Mouse (Mus musculus): Measurements from ENCODE around the gene Gprc5b.

The Gprc5b gene

GRCm38 (mm10) chr7:118948677-118949282 lies 46.2 kb downstream of the Gprc5b start:
- no peak for DNase-seq

DNA sequence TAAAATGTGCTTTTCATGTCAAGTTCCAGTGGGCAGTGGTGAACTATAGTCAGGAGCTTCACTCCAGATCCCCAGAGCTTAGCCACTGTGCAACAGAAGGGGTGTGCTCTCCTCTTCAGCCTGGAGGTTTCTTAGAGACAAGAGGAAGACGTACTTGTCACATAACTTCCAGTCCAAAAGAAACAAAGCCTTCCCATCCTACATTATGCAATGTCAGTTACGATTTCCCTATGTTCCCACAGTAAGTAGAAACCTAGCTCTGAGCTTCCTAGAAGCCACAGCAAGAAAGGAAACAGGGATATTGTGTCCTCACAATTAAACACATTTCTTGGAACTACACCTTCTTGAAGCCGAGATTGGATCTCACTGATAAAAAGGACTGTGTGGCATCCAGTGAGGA lies 47.8 kb downstream of the Gprc5b start:
- DNase-seq, result no peak

- DNase-seq, result no peak
Observed at GRCm38 (mm10) chr7:118944884-118945283, 50.1 kb downstream of the Gprc5b start.

DNA sequence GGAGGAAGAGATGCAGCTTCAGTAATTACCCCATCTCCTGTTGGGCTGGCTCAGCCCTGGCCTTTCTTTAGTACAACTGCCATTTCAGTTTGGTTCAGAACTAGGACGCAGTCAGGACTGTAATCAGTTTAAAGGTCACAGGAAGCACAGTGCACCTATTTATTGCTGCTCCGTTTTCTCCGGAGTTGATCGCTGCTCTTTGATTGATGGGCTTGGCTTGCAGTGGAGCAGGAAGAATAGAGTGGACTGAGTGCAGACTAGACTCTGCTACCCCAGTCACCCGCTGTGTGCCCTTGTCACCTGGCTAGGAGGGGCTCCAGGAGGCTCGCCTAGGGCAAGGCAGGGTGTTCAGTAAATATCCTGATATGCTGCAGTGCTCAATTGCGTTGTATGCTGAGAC lies 51.8 kb downstream of the Gprc5b start:
- no peak for DNase-seq

- DNase-seq, result no peak
Observed at GRCm38 (mm10) chr7:118942297-118942696, 52.7 kb downstream of the Gprc5b start.

DNA sequence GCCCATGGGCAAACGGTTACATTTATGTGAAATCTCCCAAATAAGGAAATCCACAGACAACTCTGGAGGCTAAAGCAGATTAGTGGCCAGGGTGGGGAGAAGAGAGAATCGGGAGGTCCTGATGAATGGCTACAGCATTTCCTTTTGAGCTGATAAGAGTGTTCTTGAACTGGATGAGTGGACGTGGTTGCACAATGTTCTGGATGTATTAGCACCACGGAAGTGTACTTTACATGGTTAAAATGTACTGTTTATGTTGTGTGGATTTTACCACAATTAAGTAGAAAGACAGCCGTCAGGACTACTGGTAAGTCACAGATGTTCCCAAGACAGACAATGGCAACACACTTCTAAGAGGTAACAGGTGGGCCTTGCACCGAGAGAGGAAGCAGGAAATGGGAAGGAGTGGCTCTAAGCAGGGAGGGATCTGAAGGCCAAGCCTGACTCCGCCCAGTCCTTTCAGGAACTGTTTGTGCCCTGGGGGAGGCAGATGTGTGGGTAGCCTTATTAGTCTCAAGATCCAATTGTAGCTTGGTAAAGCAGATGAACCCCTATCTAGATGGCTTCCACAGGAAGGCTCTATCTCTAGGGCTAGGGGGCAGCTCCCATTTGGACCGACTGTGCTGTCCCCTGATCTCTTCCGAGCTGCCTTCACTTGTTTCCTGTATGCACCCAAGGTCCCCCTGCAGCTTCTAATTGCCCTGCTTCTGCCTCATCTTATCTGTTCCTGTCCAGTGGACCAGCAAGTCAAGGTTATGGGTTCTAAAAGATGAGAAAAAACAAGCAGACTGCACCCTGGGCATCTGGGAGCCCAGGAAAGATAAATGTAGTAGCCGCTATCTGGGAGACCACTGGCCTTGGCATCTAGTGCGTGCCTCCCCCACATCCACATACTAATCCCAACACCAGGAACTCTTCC lies 57.3 kb downstream of the Gprc5b start:
- DNase-seq, result no peak

DNA sequence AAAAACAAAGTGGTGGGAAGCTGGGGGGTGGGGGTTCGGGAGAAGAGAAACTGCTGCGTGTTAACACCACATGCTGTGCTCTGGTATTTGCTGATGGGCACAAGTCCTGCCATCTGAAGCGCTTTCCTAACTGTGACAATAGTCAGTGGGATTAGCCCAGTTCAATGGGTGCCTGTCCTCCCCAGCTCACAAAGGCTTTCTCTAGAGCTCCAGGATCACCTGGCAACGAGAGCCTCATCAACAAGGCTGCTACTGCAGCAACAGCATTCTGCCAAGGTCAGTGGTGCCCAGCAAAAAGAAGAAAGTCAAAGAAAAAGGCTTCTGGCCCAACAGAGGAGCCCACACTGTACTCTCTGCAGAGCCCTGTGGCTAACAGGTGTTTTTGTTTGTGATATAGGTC lies 58.2 kb downstream of the Gprc5b start:
- DNase-seq, result no peak

DNA sequence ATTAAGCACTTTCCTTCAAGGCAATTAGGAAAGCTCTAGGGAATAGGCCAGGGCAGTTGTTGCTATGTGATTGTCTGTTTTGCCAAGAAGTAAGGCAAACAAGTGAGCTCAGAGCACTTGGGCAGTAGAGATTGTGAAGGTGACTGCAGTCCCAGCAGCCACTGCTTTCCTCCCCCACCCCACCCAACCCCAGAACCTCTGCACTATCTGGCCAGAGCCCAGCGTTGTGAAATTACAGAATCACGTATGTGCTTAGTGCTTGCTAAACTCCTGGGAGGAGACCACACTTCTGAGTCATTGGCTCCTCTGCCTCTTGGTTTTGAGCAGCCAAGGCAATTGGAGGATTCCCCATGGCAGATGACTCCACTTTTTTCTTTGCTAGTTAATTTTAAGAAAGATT lies 59.7 kb downstream of the Gprc5b start:
- DNase-seq, result no peak

DNA sequence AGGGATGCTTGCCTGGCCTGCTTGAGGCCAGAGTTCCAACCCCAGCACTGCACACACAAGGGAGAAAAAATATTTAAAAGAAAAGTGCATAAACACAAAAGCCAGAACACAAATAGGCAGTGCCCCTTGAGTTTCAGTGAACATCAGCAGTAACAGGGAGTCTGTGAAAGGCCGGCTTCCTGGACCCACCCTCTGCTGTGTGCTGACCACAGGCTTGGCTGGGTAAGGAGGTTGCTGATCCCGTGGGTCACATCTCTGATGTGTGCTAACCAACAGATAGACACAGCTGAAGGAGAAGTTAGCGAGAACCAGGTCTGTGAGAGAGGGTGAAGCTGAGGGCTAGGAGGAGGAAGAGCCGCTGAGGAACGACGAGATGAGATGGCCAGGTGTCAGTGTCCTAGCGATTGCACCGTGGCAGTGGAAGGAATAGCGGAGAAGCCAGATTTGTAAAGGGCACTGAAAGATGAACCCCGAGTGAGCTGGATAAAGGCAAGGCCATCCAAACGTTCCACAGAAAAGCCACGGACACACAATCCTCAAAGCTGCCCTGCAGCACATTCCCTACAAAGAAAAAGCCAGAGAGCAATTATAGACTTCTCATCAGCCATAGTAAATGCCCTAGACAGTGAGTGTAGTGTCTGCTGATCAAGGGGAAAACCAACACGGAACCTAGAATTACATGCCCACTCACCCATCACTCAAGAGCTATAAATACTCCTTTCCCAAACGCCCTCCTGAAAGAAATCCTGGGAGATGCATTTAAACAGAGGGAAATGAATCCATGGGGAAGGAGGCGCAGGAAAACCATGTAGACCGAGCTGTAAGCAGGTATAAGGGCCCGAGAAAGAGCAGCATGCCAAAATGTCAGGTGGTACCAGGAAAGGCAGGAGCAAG lies 63.3 kb downstream of the Gprc5b start:
- no peak for DNase-seq

DNA sequence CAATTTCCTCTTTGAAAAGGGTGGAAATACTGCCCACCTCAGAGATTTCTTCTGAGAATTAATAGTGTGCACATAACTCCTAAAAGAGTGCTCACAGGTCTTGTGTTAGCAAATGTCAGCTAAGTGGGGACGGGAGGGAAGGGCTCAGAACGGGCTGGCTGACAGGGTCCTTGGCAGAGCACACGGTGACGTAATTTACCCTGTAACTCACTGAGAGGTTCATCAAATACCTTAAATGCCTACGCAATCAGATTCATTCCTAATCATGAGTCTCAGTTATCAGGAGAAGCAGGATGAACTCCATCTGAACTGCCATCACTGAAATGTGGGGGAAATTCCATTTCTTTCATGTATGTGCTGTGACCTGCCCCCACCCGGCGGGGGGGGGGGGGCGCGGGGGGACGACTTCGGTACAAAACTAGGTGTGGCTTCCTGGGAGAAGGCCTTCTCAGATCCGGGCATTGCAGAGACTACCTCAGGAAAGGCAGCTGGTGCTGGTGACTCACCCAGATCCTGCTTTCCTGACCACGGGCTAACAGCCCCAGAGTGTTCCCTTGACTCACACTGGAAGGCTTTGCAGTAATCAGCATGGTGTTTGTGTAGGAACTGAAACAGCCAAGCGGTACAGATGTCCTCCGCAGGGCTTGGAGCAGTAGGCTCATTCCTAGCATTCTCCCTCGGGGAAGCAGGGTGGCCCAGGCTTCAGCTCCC lies 65.3 kb downstream of the Gprc5b start:
- no peak for DNase-seq

- no peak for DNase-seq
Observed at GRCm38 (mm10) chr7:118928916-118929315, 66.1 kb downstream of the Gprc5b start.

DNA sequence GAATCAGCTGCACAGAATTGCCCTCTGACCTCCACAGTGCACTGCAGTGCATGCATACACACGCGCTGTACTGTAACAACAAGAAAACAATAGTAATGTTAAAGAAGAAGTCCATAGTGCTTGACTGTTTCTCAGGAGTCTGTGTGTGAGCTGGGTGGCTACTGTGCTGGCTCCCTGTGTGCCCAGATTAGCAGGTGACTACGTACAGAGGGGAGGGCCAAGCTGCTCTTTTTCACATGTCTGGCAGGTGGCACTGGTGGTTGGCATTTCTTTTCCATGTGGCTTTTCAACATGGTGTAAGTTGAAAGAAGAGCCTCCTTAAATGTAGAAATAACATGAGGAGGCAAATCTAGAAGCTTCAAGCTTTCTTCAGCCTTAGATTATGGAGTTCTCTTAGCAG lies 66.7 kb downstream of the Gprc5b start:
- DNase-seq, result no peak

- no peak for DNase-seq
Observed at GRCm38 (mm10) chr7:118927279-118927678, 67.7 kb downstream of the Gprc5b start.

DNA sequence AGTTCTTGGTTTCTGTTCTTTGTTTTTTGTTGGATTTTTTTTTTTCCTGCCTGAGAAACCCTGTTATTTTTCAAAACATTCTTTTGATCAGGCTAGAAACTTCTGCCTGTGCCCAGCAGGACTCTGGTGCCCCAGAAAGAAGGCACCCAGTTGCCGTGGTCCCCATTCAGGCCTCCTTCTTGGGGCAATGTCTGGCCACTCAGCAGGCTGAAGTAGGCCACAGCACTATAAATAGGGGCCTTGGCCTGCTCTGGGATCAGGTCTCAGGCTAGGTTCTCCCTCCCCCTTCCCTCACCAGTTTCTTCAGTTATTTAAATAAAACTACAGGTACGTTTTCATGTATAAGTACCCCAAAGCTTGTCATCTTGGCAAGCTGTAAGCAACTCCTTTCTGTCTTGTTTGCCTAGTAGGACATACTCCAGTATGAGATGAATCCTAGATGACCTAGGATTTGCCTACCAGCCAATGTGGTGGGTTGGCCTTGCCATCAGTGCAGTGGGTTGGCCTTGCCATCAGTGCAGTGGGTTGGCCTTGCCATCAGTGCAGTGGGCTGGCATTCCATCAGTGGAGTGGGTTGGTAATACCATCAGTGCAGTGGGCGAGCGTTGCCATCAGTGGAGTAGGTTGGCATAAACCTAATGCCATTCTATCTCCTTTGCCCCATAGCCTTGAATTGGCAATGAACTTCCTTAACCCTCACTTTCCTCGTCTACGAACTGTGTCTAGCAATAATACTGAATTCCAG lies 68.3 kb downstream of the Gprc5b start:
- DNase-seq, result no peak

GRCm38 (mm10) chr7:118925547-118925946 lies 69.5 kb downstream of the Gprc5b start:
- no peak for DNase-seq

- no peak for DNase-seq
Observed at GRCm38 (mm10) chr7:118922441-118923202, 72.4 kb downstream of the Gprc5b start.
